Mouse (Mus musculus): ENCODE data around the gene Apoo.

DNA sequence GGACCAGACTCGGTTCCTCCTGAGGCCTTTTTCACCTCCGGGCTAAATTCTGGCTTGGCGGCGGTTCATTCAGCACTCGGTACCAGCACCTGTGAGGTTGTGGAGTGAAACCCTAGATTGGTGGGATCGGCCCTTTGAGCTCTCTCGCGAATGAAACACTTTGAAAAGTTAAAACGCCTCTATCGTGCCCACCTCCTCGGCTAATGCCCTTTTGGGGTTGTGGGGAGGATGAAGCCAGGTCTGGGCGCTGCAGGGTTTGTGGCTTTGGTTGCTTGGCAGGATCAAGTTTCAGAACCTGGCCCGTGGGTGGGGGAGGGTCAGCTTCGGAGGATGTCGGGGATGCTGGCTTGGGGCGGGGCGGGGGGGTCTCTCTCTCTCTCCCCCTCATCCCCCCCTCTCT lies 331 bp downstream of the Apoo start:
- TF ChIP-seq TAL1 (IDR thresholded peaks at IDR 0.05; ENCODE audit: low read length) (no peak), GATA1 (IDR thresholded peaks at IDR 0.05; ENCODE audit: low read length) (no peak)

Measured in erythroblast, embryonic 14.5 days (primary cell).